Mouse (Mus musculus) adrenal gland, adult (tissue): ENCODE measurements at regions not wholly inside any gene's neighbourhood (a gene's known extent, or its start where the extent isn't known, plus 50 kb on each side); places are given as distances from the start of the nearest gene placed in this dataset.

Experiments used
- DNase-seq, 2 experiments: peaks; one replicate each; pipeline ENCODE4 v3.0.0; 2022 to 2023; ENCODE audit warnings: low spot score in 1 of 2; ENCODE audit not compliant: inconsistent age in 2 of 2

DNA sequence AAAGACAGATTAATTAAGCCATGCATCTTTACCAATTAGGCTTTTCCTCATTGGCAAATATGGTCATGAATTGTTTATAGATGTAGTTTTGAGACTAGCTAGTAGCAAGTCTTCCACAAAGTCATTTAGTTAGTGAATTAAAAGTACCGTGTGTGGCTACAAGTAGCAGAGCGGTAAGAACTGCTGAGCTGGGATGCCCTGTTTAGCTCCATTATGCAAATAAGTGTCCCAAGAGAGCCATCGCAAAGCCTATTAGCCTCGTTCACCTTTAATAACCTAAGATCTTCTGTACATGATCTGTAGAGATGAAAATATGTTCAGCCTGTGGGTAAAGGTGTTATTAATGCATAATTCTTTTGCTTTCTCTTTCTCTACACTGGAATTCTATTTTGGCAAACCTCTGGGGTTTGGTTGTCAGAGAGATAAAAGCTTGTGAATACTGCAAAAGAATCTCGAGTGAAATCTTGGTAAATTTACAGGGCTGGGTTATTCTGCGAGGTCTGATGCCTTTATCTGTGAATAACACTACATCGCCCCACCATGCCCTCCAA, 907.2 kb downstream of the Slc4a3 start:
- DNase-seq, result no peak

GRCm38 (mm10) chr1:76466562-76466961, 920.5 kb downstream of the Slc4a3 start:
- no peak for DNase-seq

DNA sequence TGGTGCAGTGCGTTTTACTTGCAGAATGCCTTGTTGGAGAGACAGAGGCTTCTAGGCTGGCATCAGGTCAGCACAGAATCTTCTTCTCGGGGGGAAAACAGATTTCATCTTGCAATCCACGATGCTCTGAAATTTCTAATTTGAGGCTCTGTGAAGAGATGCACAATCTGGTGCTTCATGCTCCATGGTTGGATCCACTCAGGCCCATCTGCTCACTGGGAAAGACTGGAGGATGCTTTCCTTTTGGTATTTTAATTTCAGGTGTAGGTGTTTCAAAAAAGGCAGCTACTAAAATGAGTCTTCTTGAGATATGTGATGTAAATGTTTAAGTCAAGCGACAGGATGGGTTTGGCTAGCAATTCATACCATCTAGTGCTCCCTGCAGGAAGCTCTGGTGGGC, 938.1 kb downstream of the Slc4a3 start:
- DNase-seq, result no peak

DNA sequence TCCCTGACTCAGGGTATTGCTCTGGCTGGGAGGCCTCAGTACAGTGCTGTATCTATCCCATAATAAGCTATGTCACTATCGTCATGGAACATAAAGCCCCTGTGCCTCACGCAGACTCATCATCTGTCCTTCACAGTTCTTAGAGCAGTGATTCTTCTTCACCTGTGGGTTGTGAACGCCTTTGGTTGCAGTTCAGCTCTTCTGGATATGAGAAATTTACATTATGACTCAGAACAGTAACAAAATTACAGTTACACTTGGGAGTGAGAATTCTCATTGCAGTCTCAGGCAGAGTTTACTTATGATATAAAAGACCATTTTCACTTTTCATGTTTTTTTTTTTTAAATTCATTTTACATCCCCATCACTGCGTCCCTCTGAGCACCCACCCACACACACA, 941.4 kb downstream of the Slc4a3 start:
- no peak for DNase-seq

GRCm38 (mm10) chr1:76489681-76490492, 943.8 kb downstream of the Slc4a3 start:
- DNase-seq, result peak in 1 of 2 experiments; percentile 20

DNA sequence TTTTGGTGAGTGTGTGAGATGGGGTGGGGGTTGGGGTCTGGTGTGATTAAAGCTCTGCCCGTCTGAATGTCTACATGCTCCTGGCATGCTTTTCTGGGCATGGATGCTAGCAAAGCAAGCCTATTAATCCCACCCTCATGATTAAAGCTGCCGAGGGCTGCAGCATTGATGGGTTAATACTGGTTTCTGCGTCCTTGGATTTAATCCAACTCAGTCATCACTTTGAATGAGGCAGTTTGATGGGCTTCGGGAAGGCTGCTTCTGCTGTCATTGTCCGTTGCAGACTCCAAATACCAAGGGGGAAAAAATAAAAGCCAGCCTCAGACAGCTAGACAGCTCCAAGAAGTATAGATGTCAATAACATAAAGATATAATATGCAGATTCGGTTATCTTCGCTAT, 944.7 kb downstream of the Slc4a3 start:
- peak; percentile 12 to 74 for DNase-seq

GRCm38 (mm10) chr1:76491187-76491586, 945.1 kb downstream of the Slc4a3 start:
- DNase-seq, result peak in 1 of 2 experiments; percentile 43

GRCm38 (mm10) chr1:76505150-76505549, 959.1 kb downstream of the Slc4a3 start:
- no peak for DNase-seq

DNA sequence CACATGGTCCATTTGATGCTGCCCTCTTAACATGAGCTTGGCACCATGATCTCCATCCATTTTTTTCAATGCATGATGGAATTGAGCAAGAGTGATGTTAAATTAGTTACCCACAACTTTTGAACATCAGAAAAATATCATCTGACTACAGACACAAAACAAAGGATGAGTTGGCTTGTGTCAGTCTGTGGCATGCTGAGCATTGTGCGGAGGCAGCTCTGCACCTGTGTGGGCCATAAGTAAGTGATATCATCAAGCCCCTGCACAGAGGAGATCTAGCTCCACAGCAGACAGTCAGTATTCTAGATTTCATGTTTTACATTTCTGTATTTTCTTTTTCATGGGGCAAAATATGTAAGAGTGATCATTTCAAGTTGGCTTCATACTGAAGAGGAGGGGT, 962.8 kb downstream of the Slc4a3 start:
- DNase-seq, result no peak

- DNase-seq, result no peak
Measured at GRCm38 (mm10) chr1:76509486-76509885, 963.4 kb downstream of the Slc4a3 start.

GRCm38 (mm10) chr1:76512156-76512555, 966.1 kb downstream of the Slc4a3 start:
- no peak for DNase-seq

DNA sequence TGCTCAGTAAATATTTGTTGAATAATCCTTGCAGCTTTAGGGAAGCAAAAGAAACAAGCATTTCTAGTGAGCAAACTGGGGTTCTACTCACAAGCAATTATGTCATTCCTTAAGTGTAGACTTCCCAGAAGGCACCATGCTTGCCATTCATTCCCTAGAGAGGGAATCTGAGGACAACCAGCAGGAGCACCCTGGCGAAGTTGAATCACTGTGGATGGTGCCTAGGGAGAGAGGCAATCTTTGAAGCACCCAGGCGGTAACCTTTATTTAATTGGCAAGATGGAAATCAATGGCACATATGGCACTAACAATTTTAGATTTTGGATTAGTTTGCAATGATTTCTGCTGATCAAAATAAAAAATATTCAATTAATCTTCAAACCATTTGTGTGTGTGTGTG, 967.4 kb downstream of the Slc4a3 start:
- no peak for DNase-seq

GRCm38 (mm10) chr1:76529531-76529930, 983.5 kb downstream of the Slc4a3 start:
- no peak for DNase-seq

- DNase-seq, result no peak
Measured at GRCm38 (mm10) chr1:76530342-76530741, 984.3 kb downstream of the Slc4a3 start.

DNA sequence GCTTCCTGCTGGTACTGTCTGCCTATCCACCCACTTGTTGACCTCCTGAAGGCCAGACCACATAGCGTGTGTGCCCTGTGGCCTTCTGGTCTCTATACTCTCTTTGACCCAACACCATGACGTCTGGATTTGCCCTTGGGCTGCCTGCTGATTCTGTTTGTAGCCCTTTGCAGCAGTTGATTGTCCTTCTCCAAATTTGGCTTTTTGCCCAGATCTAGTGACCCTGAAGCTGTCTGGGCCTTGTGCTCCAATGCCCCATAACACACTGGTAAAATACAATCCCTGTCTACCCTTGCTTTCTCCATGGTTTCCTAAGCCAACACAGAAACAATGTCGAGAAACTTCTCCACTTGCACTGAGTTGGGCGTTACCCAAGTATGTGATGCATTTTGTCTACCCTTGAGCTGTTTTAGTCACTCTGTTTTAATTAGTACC, 979.3 kb downstream of the Epha4 start:
- peak; percentile 67 to 91 for DNase-seq

DNA sequence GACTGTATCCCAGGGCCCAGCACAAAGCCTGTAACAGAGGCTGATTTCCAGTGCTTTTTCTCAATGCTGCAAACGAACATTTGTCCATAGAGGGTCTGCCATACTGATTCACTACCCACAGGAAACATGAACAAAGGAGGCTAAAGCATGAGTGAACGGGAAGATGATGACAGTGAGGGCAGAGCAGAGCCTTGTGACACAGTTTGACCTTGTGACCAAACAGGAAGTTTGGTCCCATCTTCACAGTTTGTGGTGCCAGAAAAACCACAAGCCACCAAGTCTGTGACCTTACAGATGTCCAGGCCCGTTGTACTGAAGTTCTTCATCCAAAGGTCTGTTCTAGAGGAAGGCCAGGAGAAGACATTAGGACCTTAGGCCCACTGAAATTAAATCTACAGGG, 974.4 kb downstream of the Epha4 start:
- DNase-seq, result no peak

- DNase-seq, result peak; percentile 59 to 76
Measured at GRCm38 (mm10) chr1:76550876-76551275, 964.0 kb downstream of the Epha4 start.

DNA sequence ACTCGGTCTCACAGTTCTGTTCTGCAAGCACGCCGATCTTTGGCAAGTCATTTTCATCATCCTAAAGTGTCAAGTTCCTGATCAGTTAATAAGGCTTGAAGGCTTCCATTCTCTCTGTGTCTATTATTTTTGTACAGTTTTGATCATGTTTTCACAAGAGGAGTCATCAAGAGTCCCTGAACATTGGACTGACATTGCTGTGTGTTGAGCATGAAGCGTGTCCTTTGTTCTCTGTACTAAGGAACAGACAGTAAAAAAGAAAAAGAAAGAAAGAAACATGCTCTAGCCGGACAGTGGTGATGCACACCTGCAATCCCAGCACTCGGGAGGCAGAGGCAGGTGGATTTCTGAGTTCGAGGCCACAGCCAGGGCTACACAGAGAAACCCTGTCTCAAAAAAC, 955.4 kb downstream of the Epha4 start:
- no peak for DNase-seq

DNA sequence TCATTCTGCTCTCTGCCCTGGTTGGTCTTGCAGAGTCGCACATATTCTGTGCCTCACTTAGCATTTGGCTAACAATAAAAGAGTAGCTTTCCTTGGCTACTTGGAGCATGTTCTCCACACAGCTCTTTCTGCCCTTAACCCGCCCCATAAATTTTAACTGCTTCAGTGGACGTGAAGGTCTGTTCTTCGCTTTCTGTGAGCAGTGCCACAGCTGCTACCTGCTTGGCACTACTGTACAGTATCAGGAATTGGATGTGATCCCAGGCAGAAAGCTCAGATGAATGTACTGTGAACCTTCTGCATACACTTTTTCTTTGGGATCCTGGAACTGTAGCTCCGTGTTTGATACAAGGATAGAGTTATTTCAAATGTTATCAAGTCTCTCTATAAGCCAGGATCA, 939.4 kb downstream of the Epha4 start:
- DNase-seq, result no peak

DNA sequence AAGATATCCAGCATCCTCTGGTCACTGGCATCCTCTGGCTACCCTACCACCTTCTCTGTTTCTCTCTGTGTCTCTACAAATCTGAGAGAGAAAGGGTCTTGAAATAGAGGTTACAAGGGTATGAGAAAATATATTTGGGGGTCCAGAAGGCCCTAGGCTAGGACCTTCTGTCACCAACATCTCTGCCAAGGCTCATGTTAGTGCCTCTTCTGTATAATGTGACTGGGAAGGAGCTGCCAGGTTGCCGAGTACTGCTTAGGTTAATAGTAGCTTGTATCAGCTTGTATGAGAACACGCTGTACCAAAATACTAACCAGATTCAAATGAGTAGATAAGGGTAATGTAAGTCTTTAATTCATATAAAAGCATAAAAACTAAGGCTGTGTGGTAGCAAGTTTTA, 929.0 kb downstream of the Epha4 start:
- DNase-seq, result no peak

- no peak for DNase-seq
Measured at GRCm38 (mm10) chr1:76625831-76626230, 889.1 kb downstream of the Epha4 start.

DNA sequence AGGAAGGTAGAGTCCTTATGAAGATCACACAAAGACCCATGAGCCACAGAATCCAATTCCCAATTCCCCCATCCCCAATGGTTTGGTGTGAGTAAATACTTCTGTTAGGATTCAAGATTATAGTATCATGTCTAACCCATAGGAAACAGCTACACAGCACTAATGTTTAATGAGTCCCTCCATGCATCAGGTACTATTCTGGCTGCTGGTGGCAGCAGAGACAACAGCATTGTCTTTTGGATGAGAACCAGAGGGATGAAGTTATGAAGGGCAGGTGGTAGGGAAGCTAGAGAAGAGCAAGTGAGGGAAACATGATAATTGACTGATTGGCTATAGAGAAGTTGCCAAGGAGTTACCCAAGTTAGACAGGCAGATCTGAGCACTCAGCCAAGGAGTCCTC, 885.0 kb downstream of the Epha4 start:
- DNase-seq, result no peak

DNA sequence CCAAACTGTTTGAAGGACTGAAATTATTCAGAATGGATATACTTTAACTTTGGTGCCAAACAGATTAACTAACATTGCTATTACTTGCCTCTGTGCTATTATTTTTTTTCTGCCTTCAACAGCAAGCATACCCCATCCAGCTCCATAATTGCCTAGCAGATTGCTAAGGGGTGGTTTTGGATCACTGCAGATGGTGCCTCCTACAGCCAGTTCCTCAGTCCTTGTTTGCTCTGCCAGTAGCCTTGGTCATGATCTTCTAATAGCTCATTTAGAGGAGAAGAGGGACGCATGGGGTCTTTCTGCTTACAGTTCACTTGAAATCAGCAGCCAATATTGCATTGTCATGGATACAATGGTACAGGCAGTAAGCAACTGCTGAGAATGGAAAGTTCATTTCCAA, 880.8 kb downstream of the Epha4 start:
- DNase-seq, result no peak
